Mouse (Mus musculus) heart, adult 2 months (tissue): ENCODE measurements around the gene Scgb1b30.

Experiments
- CTCF ChIP-seq: fragments of 200-600 bp; IDR thresholded peaks from 2 replicates; pipeline ENCODE4 v1.8.1; 2022; ENCODE audit warnings: antibody characterized with exemption, mild to moderate bottlenecking, moderate library complexity
- EP300 ChIP-seq: fragments of 200-500 bp; IDR thresholded peaks from 2 replicates; pipeline ENCODE4 v1.6.1; 2011; ENCODE audit warnings: low read depth, low read length, control low read depth; ENCODE audit not compliant: insufficient read depth
- POLR2A ChIP-seq: fragments of 200-500 bp; IDR thresholded peaks from 2 replicates; pipeline ENCODE4 v1.6.1; 2011; ENCODE audit warnings: mild to moderate bottlenecking, low read depth, low read length, control low read depth; ENCODE audit not compliant: insufficient read depth

GRCm38 (mm10) chr7:34132355-34133079 is 37.3 kb downstream of the Scgb1b30 start:
- no peak for TF ChIP-seq CTCF
- no peak for TF ChIP-seq POLR2A
- no peak for TF ChIP-seq EP300
